Mouse (Mus musculus) CH12.LX (cell line): ENCODE measurements around the gene Fbxo11. TPM values are rescaled to one million over a fixed set of nuclear protein-coding genes. Genes with fewer than 3 reads are reported as not detected.

Experiments
- DNase-seq: peaks from one replicate; pipeline ENCODE4 v3.0.0-alpha.2; 2013; ENCODE audit errors: extremely low read depth
- H3K27ac ChIP-seq: 2 replicates; pipeline ENCODE4 v1.5.1; 2012; ENCODE audit warnings: low read depth, mild to moderate bottlenecking, control low read depth, moderate library complexity; ENCODE audit not compliant: insufficient read depth
- H3K27me3 ChIP-seq: replicated peaks from 2 replicates; pipeline ENCODE3; 2012; ENCODE audit warnings: inconsistent platforms
- H3K36me3 ChIP-seq, 2 experiments: replicated peaks in 1 of 2; 2 replicates each; pipeline versions ENCODE3 to v1.6.1; 2012; ENCODE audit warnings: inconsistent platforms in 1 of 2, low read length in 1 of 2, mild to moderate bottlenecking in 1 of 2, mixed read lengths in 1 of 2, moderate library complexity in 1 of 2; ENCODE audit not compliant: control insufficient read depth in 1 of 2, insufficient read depth in 1 of 2
- H3K4me1 ChIP-seq, 2 experiments: 2 replicates each; pipeline ENCODE4 v1.6.1; 2012; ENCODE audit warnings: inconsistent platforms in 1 of 2, moderate library complexity in 1 of 2; ENCODE audit not compliant: insufficient read depth in 2 of 2, control insufficient read depth in 1 of 2
- H3K4me2 ChIP-seq: 2 replicates; pipeline ENCODE4 v1.6.1; 2012; ENCODE audit warnings: low read depth, mild to moderate bottlenecking, control low read depth; ENCODE audit not compliant: poor library complexity, insufficient read depth, severe bottlenecking
- H3K4me3 ChIP-seq, 3 experiments: fragments of 150-350 bp in 1 of 3; sonication (generic) in 1 of 3; replicated peaks in 1 of 3; 2 replicates each; pipeline versions ENCODE3 to v1.5.1; 2011 to 2012; ENCODE audit warnings: low read depth in 2 of 3, low read length in 2 of 3, mild to moderate bottlenecking in 2 of 3, moderate library complexity in 2 of 3, control low read depth in 1 of 3, improper control_type of control experiment in 1 of 3, inconsistent platforms in 1 of 3, mixed read lengths in 1 of 3; ENCODE audit not compliant: poor library complexity in 1 of 3
- H3K79me2 ChIP-seq: replicated peaks from 2 replicates; pipeline ENCODE4 v1.6.1; 2012; ENCODE audit warnings: mild to moderate bottlenecking, moderate library complexity; ENCODE audit not compliant: control insufficient read depth, poor library complexity, insufficient read depth, severe bottlenecking; ENCODE audit errors: extremely low read depth
- H3K9ac ChIP-seq: 2 replicates; pipeline ENCODE4 v1.6.1; 2012; ENCODE audit warnings: low read depth, mild to moderate bottlenecking, control low read depth, moderate library complexity; ENCODE audit not compliant: insufficient read depth
- H3K9me3 ChIP-seq: replicated peaks from 2 replicates; pipeline ENCODE3; 2012; ENCODE audit warnings: low read length, inconsistent platforms, mixed read lengths
- BHLHE40 ChIP-seq: IDR thresholded peaks from 2 replicates; pipeline ENCODE4 v1.6.1; 2011; ENCODE audit warnings: mild to moderate bottlenecking, low read depth, low read length, improper control_type of control experiment
- CHD1 ChIP-seq: IDR thresholded peaks from 2 replicates; pipeline ENCODE4 v1.6.1; 2012; ENCODE audit warnings: low read depth, low read length, improper control_type of control experiment, inconsistent platforms
- E2F4 ChIP-seq: IDR thresholded peaks from 2 replicates; pipeline ENCODE4 v1.6.1; 2011; ENCODE audit warnings: low read depth, low read length, improper control_type of control experiment; ENCODE audit not compliant: insufficient replicate concordance
- ELF1 ChIP-seq: IDR thresholded peaks from 2 replicates; pipeline ENCODE4 v1.6.1; 2014; ENCODE audit warnings: low read depth, mild to moderate bottlenecking, inconsistent platforms, low read length, improper control_type of control experiment
- EP300 ChIP-seq: IDR thresholded peaks from 2 replicates; pipeline ENCODE4 v1.6.1; 2011; ENCODE audit warnings: low read length, improper control_type of control experiment
- ETS1 ChIP-seq: conservative IDR thresholded peaks from 2 replicates; pipeline ENCODE4 v1.6.1; 2012; ENCODE audit warnings: low read depth, mild to moderate bottlenecking, inconsistent platforms, low read length, improper control_type of control experiment, moderate library complexity
- GABPA ChIP-seq: IDR thresholded peaks from 2 replicates; pipeline ENCODE4 v1.6.1; 2012; ENCODE audit warnings: low read depth, low read length, improper control_type of control experiment, inconsistent platforms; ENCODE audit not compliant: insufficient replicate concordance
- JUN ChIP-seq: IDR thresholded peaks from 2 replicates; pipeline ENCODE4 v1.6.1; 2011; ENCODE audit warnings: low read depth, mild to moderate bottlenecking, low read length, improper control_type of control experiment, moderate library complexity; ENCODE audit not compliant: insufficient read depth
- JUND ChIP-seq: conservative IDR thresholded peaks from 2 replicates; pipeline ENCODE4 v1.6.1; 2011; ENCODE audit warnings: low read depth, low read length, improper control_type of control experiment
- KAT2A ChIP-seq: IDR thresholded peaks from 2 replicates; pipeline ENCODE4 v1.6.1; 2012; ENCODE audit warnings: low read length, improper control_type of control experiment, inconsistent platforms; ENCODE audit not compliant: insufficient replicate concordance
- MAX ChIP-seq: IDR thresholded peaks from 2 replicates; pipeline ENCODE4 v1.6.1; 2011; ENCODE audit warnings: low read length, improper control_type of control experiment
- MAZ ChIP-seq: IDR thresholded peaks from 2 replicates; pipeline ENCODE4 v1.6.1; 2012; ENCODE audit warnings: low read depth, mild to moderate bottlenecking, inconsistent platforms, low read length, improper control_type of control experiment, moderate library complexity
- MXI1 ChIP-seq: IDR thresholded peaks from 2 replicates; pipeline ENCODE4 v1.6.1; 2011; ENCODE audit warnings: mild to moderate bottlenecking, low read depth, low read length, improper control_type of control experiment
- NELFE ChIP-seq: IDR thresholded peaks from 2 replicates; pipeline ENCODE4 v1.6.1; 2011; ENCODE audit warnings: low read depth, low read length, improper control_type of control experiment
- NRF1 ChIP-seq: IDR thresholded peaks from 2 replicates; pipeline ENCODE4 v1.6.1; 2014; ENCODE audit warnings: low read depth, mild to moderate bottlenecking, inconsistent platforms, low read length, improper control_type of control experiment, moderate library complexity
- POLR2A ChIP-seq: IDR thresholded peaks from 2 replicates; pipeline ENCODE4 v1.6.1; 2011; ENCODE audit warnings: low read depth, mild to moderate bottlenecking, improper control_type of control experiment, low read length
- RAD21 ChIP-seq: IDR thresholded peaks from 2 replicates; pipeline ENCODE4 v1.6.1; 2011; ENCODE audit warnings: low read depth, mild to moderate bottlenecking, low read length, improper control_type of control experiment, moderate library complexity
- RCOR1 ChIP-seq: conservative IDR thresholded peaks from 2 replicates; pipeline ENCODE4 v1.6.1; 2012; ENCODE audit warnings: low read depth, mild to moderate bottlenecking, inconsistent platforms, low read length, improper control_type of control experiment
- TCF12 ChIP-seq: IDR thresholded peaks from 2 replicates; pipeline ENCODE4 v1.6.1; 2014; ENCODE audit warnings: low read depth, mild to moderate bottlenecking, inconsistent platforms, low read length, improper control_type of control experiment
- UBTF ChIP-seq: IDR thresholded peaks from 2 replicates; pipeline ENCODE4 v1.6.1; 2012; ENCODE audit warnings: low read depth, mild to moderate bottlenecking, inconsistent platforms, low read length, improper control_type of control experiment, moderate library complexity
- USF2 ChIP-seq: conservative IDR thresholded peaks from 2 replicates; pipeline ENCODE4 v1.6.1; 2011; ENCODE audit warnings: low read depth, low read length, improper control_type of control experiment
- ZC3H11A ChIP-seq: IDR thresholded peaks from 2 replicates; pipeline ENCODE4 v1.6.1; 2012; ENCODE audit warnings: low read depth, mild to moderate bottlenecking, inconsistent platforms, low read length, improper control_type of control experiment
- ZMIZ1 ChIP-seq: IDR thresholded peaks from 2 replicates; pipeline ENCODE4 v1.6.1; 2012; ENCODE audit warnings: low read depth, mild to moderate bottlenecking, inconsistent platforms, low read length, improper control_type of control experiment
- ZNF384 ChIP-seq: IDR thresholded peaks from 2 replicates; pipeline ENCODE4 v1.6.1; 2012; ENCODE audit warnings: low read depth, low read length, improper control_type of control experiment, inconsistent platforms
- dilution Hi-C: fragments of 300-500 bp; cut with MboI; formaldehyde crosslinking; loops from 2 replicates; pipeline ENCODE4 v1.14.3; 2020; ENCODE audit warnings: low sequenced_read_pairs; ENCODE audit not compliant: extremely low pct_unique_long_range_greater_than_20kb, extremely low pct_ligation_motif_present
- in situ Hi-C: fragments of 300-500 bp; cut with MboI; formaldehyde crosslinking; loops from 3 replicates; pipeline ENCODE4 v1.14.3; 2019; ENCODE audit warnings: low sequenced_read_pairs, low pct_ligation_motif_present, low pct_unique_long_range_greater_than_20kb, mixed read lengths
- polyA plus RNA-seq: library from polyadenylated mRNA; unstranded; fragments of >175 nt; gene quantifications from 2 replicates; pipeline ENCODE4 v1.2.1, GENCODE M21; 2012; ENCODE audit warnings: low read depth; ENCODE audit not compliant: insufficient read length
- total RNA-seq, 2 experiments: library from RNA; depleted of rRNA; stranded (reverse); fragments of 300-350 nt in 1 of 2; fragments of >200 nt in 1 of 2; gene quantifications; 2 replicates each; pipeline ENCODE4 v1.2.3; 2012 to 2014

The Fbxo11 gene
- total and polyA plus RNA-seq, 3 experiments = 37.6 to 61.8 (median 61.0) TPM

DNA sequence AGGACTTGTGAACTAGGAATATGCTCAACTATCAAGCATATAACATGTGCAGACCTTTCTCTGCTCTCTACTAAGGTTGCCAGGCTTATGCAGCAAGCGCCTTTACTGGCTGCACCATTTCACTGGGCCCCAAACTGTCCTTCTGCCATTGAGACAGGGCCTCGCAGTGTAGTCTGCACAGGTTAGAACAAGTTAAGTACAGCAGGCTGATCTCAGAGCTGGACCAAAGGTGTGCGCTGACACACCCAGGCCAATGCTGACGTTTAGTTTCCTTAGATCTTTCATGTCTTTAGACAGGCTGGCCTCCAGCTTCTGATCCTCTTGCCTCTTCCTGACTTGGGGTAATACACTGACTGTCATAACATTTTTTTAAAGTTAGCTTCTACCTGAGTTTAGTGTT is 67.3 kb downstream of the Fbxo11 start:
- dilution Hi-C loops = no loop called here

DNA sequence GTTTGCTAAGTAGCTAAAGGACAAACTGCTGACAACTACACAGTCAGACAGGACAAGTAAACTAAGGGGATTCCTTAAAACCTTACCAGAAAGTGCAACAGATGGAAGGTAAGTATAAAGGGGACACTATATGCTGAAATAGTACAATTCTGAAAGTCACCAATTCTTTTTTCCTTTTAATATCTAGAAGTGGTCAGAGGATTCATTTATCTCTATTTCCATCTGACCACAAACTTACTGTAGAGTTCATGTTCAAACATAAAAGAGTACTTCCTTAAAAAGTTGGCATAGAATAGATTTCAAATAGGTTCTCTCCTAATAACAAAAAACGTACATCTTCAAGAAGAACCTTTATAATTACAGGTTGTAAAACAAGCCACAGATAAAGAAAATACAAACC is 71.8 kb downstream of the Fbxo11 start:
- no peaks in the 10 kb centered on the region for H3K9me3 ChIP-seq
- in situ Hi-C loops = no loop called here
- H3K4me1 ChIP-seq = peaks cover 0 to 14% of the 10 kb centered on the region in 2 experiments; a peak in 2 of 4 replicates
- peaks cover 69 to 98% of the 10 kb centered on the region in 2 experiments for H3K36me3 ChIP-seq
- no peak overlapping the region for H3K27ac ChIP-seq
- no peak overlapping the region for H3K9ac ChIP-seq
- peaks cover 25% of the 10 kb centered on the region for H3K79me2 ChIP-seq
- no peaks in the 10 kb centered on the region for H3K27me3 ChIP-seq
- H3K4me2 ChIP-seq = no peak overlapping the region
- DNase-seq = no peak
- TF ChIP-seq ZMIZ1 (no peak), MXI1 (no peak), CHD1 (no peak), MAZ (no peak), ZC3H11A (no peak), BHLHE40 (no peak), RCOR1 (no peak), USF2 (no peak), E2F4 (no peak), POLR2A (no peak), ZNF384 (no peak), ELF1 (no peak), NELFE (no peak), UBTF (no peak), MAX (no peak), JUN (no peak), JUND (no peak), RAD21 (no peak), NRF1 (no peak), EP300 (no peak)
- dilution Hi-C loops = no loop called here
- no peak overlapping the region for H3K4me3 ChIP-seq

More for the DNA sequence above, 67.3 kb downstream of the Fbxo11 start:
- in situ Hi-C loops = no loop called here
- Histone ChIP-seq H3K27ac (no peak overlapping the region), H3K9me3 (no peaks in the 10 kb centered on the region), H3K36me3 (peaks cover 69 to 95% of the 10 kb centered on the region in 2 experiments), H3K79me2 (peaks cover 5% of the 10 kb centered on the region; the same call in 1 of the 2 replicates), H3K4me1 (no peaks in the 10 kb centered on the region), H3K4me3 (no peak overlapping the region), H3K9ac (no peak overlapping the region), H3K27me3 (no peaks in the 10 kb centered on the region), H3K4me2 (no peak overlapping the region)
- DNase-seq = no peak
- TF ChIP-seq POLR2A = no peak
- TF ChIP-seq NELFE = no peak
- TF ChIP-seq ETS1 = no peak
- TF ChIP-seq MAZ = no peak
- no peak for TF ChIP-seq TCF12
- no peak for TF ChIP-seq EP300
- no peak for TF ChIP-seq GABPA
- TF ChIP-seq JUN = no peak
- no peak for TF ChIP-seq RAD21
- TF ChIP-seq KAT2A = no peak
- no peak for TF ChIP-seq NRF1
